Mouse (Mus musculus): ENCODE measurements around the gene Tiam1. TPM values are rescaled to one million over a fixed set of nuclear protein-coding genes. Genes with fewer than 3 reads are reported as not detected.

The Tiam1 gene
- total and polyA plus RNA-seq, 2 experiments: 0.27 to 0.65 TPM

GRCm38 (mm10) chr16:90091906-90092305, 51.7 kb downstream of the Tiam1 start:
- Histone ChIP-seq H3K9ac (ENCODE audit: low read depth, low read length) (no peak overlapping the region), H3K4me1 (ENCODE audit: control insufficient read depth, insufficient read depth, low read length) (no peaks in the 10 kb centered on the region), H3K27ac (replicated peaks; ENCODE audit: insufficient read depth, low read depth, low read length) (no peak overlapping the region), H3K79me2 (ENCODE audit: control insufficient read depth, insufficient read depth, low read length) (no peaks in the 10 kb centered on the region), H3K27me3 (ENCODE audit: control insufficient read depth, insufficient read depth, low read length) (no peaks in the 10 kb centered on the region), H3K4me3 (ENCODE audit: insufficient read depth, low read depth, low read length) (no peak overlapping the region), H3K36me3 (ENCODE audit: control insufficient read depth, insufficient read depth, low read length) (no peaks in the 10 kb centered on the region)
- DNase-seq (ENCODE audit: extremely low read depth, low read depth, low spot score): no peak
- TF ChIP-seq CTCF (IDR thresholded peaks at IDR 0.05; ENCODE audit: low read depth, low read length): no peak
- TF ChIP-seq POLR2A (IDR thresholded peaks at IDR 0.05; ENCODE audit: extremely low read depth, insufficient read depth, low read length): no peak
- 85% methylated on average over 1 of the region's 1 CpGs for WGBS

GRCm38 (mm10) chr16:90091112-90091720, 52.4 kb downstream of the Tiam1 start:
- H3K4me1 ChIP-seq (ENCODE audit: control insufficient read depth, insufficient read depth, low read length): no peaks in the 10 kb centered on the region
- no peak overlapping the region for H3K4me3 ChIP-seq (ENCODE audit: insufficient read depth, low read depth, low read length)
- H3K9ac ChIP-seq (ENCODE audit: low read depth, low read length): no peak overlapping the region
- no peak for DNase-seq (ENCODE audit: extremely low read depth, low read depth, low spot score)
- H3K27me3 ChIP-seq (ENCODE audit: control insufficient read depth, insufficient read depth, low read length): no peaks in the 10 kb centered on the region
- no peak for TF ChIP-seq CTCF (IDR thresholded peaks at IDR 0.05; ENCODE audit: low read depth, low read length)
- TF ChIP-seq POLR2A (IDR thresholded peaks at IDR 0.05; ENCODE audit: extremely low read depth, insufficient read depth, low read length): no peak
- WGBS: 62% methylated on average over 11 of the region's 11 CpGs
- H3K79me2 ChIP-seq (ENCODE audit: control insufficient read depth, insufficient read depth, low read length): no peaks in the 10 kb centered on the region
- H3K36me3 ChIP-seq (ENCODE audit: control insufficient read depth, insufficient read depth, low read length): no peaks in the 10 kb centered on the region
- H3K27ac ChIP-seq (replicated peaks; ENCODE audit: insufficient read depth, low read depth, low read length): no peak overlapping the region

GRCm38 (mm10) chr16:90090368-90090767, 53.2 kb downstream of the Tiam1 start:
- 86% methylated on average over 13 of the region's 13 CpGs for WGBS
- DNase-seq (ENCODE audit: extremely low read depth, low read depth, low spot score): no peak
- Histone ChIP-seq H3K9ac (ENCODE audit: low read depth, low read length) (no peak overlapping the region), H3K4me1 (ENCODE audit: control insufficient read depth, insufficient read depth, low read length) (no peaks in the 10 kb centered on the region), H3K27ac (replicated peaks; ENCODE audit: insufficient read depth, low read depth, low read length) (no peak overlapping the region), H3K27me3 (ENCODE audit: control insufficient read depth, insufficient read depth, low read length) (no peaks in the 10 kb centered on the region), H3K36me3 (ENCODE audit: control insufficient read depth, insufficient read depth, low read length) (no peaks in the 10 kb centered on the region), H3K79me2 (ENCODE audit: control insufficient read depth, insufficient read depth, low read length) (no peaks in the 10 kb centered on the region), H3K4me3 (ENCODE audit: insufficient read depth, low read depth, low read length) (no peak overlapping the region)
- TF ChIP-seq CTCF (IDR thresholded peaks at IDR 0.05; ENCODE audit: low read depth, low read length) (no peak), POLR2A (IDR thresholded peaks at IDR 0.05; ENCODE audit: extremely low read depth, insufficient read depth, low read length) (no peak)

- TF ChIP-seq CTCF (IDR thresholded peaks at IDR 0.05; ENCODE audit: low read depth, low read length) (no peak), POLR2A (IDR thresholded peaks at IDR 0.05; ENCODE audit: extremely low read depth, insufficient read depth, low read length) (no peak)
- 66% methylated on average over 5 of the region's 5 CpGs for WGBS
- H3K27me3 ChIP-seq (ENCODE audit: control insufficient read depth, insufficient read depth, low read length): no peaks in the 10 kb centered on the region
These were observed 56.3 kb downstream of the Tiam1 start for GRCm38 (mm10) chr16:90087256-90087655.

GRCm38 (mm10) chr16:90086111-90086510, 57.5 kb downstream of the Tiam1 start:
- WGBS: 92% methylated on average over 6 of the region's 6 CpGs
- TF ChIP-seq POLR2A (IDR thresholded peaks at IDR 0.05; ENCODE audit: extremely low read depth, insufficient read depth, low read length) (no peak), CTCF (IDR thresholded peaks at IDR 0.05; ENCODE audit: low read depth, low read length) (no peak)

More at GRCm38 (mm10) chr16:90087256-90087655, 56.3 kb downstream of the Tiam1 start:
- no peaks in the 10 kb centered on the region for H3K36me3 ChIP-seq (ENCODE audit: control insufficient read depth, insufficient read depth, low read length)
- H3K4me1 ChIP-seq (ENCODE audit: control insufficient read depth, insufficient read depth, low read length): no peaks in the 10 kb centered on the region
- H3K27ac ChIP-seq (replicated peaks; ENCODE audit: insufficient read depth, low read depth, low read length): no peak overlapping the region
- DNase-seq (ENCODE audit: extremely low read depth, low read depth, low spot score): no peak
- no peak overlapping the region for H3K9ac ChIP-seq (ENCODE audit: low read depth, low read length)
- no peak overlapping the region for H3K4me3 ChIP-seq (ENCODE audit: insufficient read depth, low read depth, low read length)
- no peaks in the 10 kb centered on the region for H3K79me2 ChIP-seq (ENCODE audit: control insufficient read depth, insufficient read depth, low read length)

GRCm38 (mm10) chr16:90085580-90085979, 58.0 kb downstream of the Tiam1 start:
- Histone ChIP-seq H3K27me3 (ENCODE audit: control insufficient read depth, insufficient read depth, low read length) (no peaks in the 10 kb centered on the region), H3K79me2 (ENCODE audit: control insufficient read depth, insufficient read depth, low read length) (no peaks in the 10 kb centered on the region), H3K4me3 (ENCODE audit: insufficient read depth, low read depth, low read length) (no peak overlapping the region), H3K4me1 (ENCODE audit: control insufficient read depth, insufficient read depth, low read length) (no peaks in the 10 kb centered on the region), H3K9ac (ENCODE audit: low read depth, low read length) (no peak overlapping the region), H3K27ac (replicated peaks; ENCODE audit: insufficient read depth, low read depth, low read length) (no peak overlapping the region), H3K36me3 (ENCODE audit: control insufficient read depth, insufficient read depth, low read length) (no peaks in the 10 kb centered on the region)
- WGBS: 87% methylated on average over 14 of the region's 14 CpGs
- no peak for TF ChIP-seq POLR2A (IDR thresholded peaks at IDR 0.05; ENCODE audit: extremely low read depth, insufficient read depth, low read length)
- TF ChIP-seq CTCF (IDR thresholded peaks at IDR 0.05; ENCODE audit: low read depth, low read length): no peak
- DNase-seq (ENCODE audit: extremely low read depth, low read depth, low spot score): no peak

More at GRCm38 (mm10) chr16:90086111-90086510, 57.5 kb downstream of the Tiam1 start:
- Histone ChIP-seq H3K27me3 (ENCODE audit: control insufficient read depth, insufficient read depth, low read length) (no peaks in the 10 kb centered on the region), H3K4me1 (ENCODE audit: control insufficient read depth, insufficient read depth, low read length) (no peaks in the 10 kb centered on the region), H3K4me3 (ENCODE audit: insufficient read depth, low read depth, low read length) (no peak overlapping the region), H3K9ac (ENCODE audit: low read depth, low read length) (no peak overlapping the region), H3K36me3 (ENCODE audit: control insufficient read depth, insufficient read depth, low read length) (no peaks in the 10 kb centered on the region), H3K79me2 (ENCODE audit: control insufficient read depth, insufficient read depth, low read length) (no peaks in the 10 kb centered on the region), H3K27ac (replicated peaks; ENCODE audit: insufficient read depth, low read depth, low read length) (no peak overlapping the region)
- no peak for DNase-seq (ENCODE audit: extremely low read depth, low read depth, low spot score)
